Mouse (Mus musculus) layer of hippocampus, adult 8-10 months (tissue): ENCODE data around the gene Gm10382. TPM values are rescaled to one million over a fixed set of nuclear protein-coding genes. Genes with fewer than 3 reads are reported as not detected.
A peak's percentile ranks its signal among the peaks of the same experiment; 100 is the strongest.
"Not testable (repeated sequence)": the region's sequence is repeated elsewhere in the genome, so short reads cannot be mapped to it uniquely, and the experiment has no call there.

ENCODE experiments used
- DNase-seq, 2 experiments: peaks; one replicate each; pipeline ENCODE4 v3.0.0; 2022; ENCODE audit warnings: low spot score in 2 of 2
- total RNA-seq, 4 experiments: library from RNA; stranded (reverse); gene quantifications; 2 replicates each; pipeline ENCODE4 v1.2.4; 2022

The Gm10382 gene
- total RNA-seq, 4 experiments from 2014 or later = 0.27 to 0.72 TPM; not detected in 2

DNA sequence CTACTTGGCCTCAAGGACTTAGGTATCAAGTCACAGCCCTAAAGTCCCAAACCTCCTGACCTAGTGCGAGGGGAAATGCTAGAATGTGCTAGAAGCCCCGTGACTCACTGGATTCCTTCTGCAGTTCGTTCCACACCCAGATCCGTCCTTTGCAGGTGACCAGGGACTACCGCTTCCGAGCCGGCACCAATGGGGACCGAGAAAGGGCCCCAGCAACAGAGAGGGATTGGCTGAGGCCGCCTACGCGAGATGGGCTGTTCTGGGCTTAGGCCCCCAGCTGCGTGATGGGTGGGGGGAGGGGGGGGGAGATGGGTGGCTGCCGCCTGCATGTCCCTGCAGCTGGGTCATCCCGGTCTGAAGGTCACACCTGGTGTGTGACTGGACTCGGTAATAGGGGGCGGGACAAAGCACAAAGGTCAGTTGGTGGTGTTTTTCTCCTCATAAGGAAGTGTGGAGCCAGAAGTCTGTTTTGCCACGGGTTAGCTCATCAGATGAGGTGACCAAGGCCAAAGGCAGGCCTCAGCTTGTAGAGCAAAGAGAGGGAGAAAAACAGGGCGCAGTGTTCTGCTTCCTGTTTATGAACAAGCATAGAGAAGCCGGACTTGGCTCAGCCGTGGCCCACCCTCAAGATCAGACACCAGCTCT, 4.0 kb downstream of the Gm10382 start:
- peak; percentile 96 for DNase-seq

DNA sequence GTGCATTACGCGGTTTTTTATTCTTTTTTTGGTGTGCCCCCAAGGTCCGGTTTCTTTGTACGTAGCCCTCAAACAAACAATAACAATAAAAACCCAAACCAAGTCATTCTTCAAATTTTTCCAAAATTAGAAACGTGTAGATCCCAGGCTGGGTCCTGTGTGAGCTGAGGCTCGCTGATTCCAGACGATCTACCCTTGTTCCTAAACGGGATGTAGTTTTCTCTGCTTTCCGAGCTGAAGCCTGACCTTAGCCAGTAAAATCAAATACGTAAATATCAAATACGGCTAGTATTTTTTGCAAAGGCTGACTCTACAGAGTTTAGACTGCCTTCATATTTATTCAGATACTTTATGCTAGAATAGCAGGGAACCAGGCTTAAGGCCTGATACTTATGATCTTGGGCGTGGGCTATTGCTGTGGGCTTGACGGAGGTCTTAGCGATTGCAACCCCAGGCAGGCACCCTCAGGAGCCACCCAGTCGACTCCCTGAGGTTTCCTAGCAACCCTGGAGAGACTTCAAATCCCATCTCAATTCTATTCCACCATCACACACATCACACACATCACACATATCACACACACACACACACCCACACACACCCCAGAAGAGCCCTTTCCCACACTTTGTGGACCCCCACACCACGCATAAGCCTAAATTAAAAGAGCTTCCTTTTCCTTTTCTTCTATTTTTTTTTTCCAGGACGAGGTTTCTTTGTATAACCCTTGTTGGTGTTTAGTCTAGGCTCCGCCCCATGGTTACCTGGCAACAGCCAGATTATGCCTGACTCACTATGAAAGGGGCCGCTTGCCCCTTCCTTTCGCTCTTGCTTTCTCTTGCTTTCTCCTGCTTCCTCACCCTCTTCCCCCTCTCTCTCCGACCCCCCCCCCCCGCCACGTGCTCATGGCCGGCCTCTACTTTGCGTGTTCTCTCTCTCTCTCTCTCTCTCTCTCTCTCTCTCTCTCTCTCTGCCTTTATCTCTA, 4.8 kb downstream of the Gm10382 start:
- DNase-seq = peak; percentile 70 to 78

GRCm38 (mm10) chr5:125395008-125395407, 5.9 kb downstream of the Gm10382 start:
- DNase-seq = no peak

- no peak for DNase-seq
Measured at GRCm38 (mm10) chr5:125400903-125401302, 11.8 kb downstream of the Gm10382 start.

DNA sequence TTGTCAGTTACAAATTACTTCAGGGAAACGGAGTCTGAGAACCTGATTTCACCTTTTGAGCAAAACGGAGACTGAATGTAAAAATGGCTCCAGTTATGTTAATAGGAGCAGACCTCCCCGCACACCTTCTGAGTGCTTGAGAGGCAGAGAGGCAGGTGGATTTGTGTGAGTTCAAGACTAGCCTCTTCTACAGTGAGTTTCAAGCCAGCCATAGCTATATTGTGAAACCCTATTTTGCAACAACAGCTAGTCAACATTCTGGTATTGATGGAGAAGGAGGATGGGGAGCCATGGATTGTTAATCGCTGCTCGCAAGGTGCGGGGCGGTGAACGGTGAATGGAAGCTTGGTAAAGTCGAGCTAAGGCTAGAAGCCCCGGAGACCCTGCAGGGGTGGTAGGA, 13.4 kb downstream of the Gm10382 start:
- no peak for DNase-seq

GRCm38 (mm10) chr5:125402991-125403390, 13.9 kb downstream of the Gm10382 start:
- DNase-seq = no peak

- DNase-seq = peak; percentile 63 to 84
Measured at GRCm38 (mm10) chr5:125403481-125404465, 14.7 kb downstream of the Gm10382 start.

DNA sequence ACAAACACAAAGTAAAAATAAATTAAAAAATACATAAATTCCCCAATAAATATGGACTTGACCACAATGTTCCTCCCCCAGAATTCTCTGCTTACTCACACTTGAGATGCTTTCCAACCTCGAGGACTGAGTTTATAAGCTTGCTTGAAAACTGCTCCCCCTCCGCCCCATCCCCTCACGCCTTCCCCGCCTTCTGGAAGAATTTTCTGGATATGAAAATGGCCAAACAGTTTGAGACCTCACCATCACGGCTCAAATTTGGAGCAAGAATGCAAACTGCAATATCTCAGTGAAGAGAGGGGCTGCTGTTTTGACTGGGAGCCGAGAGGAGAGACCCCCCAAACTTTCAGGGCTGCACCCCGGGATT, 15.4 kb downstream of the Gm10382 start:
- no peak for DNase-seq

DNA sequence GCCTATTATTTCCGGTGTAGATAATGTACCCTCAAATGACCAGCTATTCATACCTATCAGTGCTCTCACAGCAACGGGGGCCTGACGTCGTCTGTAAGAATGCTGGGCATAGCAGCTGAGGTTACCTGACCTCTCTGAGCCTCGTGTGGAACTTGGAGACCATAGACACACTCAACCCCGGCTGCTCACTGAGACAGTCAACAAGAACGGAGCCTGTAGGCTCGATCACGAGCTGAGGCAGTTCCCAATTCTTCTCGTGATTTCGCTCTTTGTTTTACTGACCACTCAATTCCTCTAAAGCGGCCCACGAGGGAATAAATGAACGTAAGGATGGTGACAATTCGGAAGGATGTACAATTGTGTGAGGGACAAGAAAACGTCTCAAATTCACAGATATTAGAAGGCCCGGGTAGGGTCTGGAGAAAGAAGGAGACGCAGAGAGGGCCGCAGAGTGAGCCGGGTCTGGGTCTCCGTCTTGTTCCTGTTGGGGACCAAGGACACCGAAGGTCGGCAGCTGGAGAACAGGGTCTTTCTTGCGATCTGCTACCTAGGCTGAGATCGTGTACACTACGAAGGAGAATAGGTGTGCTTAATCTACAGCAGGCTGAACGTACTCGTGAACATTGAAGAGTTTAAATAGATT, 15.9 kb downstream of the Gm10382 start:
- DNase-seq = peak; percentile 53 to 73

DNA sequence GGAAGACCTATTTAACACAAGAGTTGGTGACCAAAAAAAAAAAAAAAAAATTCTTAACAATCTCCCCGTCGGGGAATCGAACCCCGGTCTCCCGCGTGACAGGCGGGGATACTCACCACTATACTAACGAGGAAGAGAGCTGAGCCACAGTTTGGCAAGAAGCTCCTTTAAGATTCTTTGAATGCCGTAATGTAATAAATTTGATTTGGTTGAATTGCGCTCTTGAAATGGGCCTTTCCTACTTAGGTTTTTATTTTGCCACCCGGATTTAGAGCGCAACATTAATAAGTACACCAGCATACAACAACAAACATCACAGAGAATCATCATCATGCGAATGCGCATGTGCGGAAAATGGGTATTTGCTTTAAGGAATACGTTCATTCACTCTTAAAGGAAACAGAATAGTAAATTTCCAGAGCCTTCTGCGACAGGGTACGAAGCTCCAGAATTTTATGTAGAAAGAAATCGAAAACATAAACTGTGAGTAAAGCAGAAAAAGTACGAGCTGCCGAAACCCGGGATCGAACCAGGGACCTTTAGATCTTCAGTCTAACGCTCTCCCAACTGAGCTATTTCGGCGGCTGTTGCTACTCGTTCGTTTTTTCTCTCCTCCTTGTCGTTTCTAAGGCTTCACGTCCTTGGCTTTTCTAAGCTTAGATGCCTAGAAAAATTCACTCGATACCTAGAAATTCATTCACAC, 16.6 kb downstream of the Gm10382 start:
- peak; percentile 85 to 94 for DNase-seq

DNA sequence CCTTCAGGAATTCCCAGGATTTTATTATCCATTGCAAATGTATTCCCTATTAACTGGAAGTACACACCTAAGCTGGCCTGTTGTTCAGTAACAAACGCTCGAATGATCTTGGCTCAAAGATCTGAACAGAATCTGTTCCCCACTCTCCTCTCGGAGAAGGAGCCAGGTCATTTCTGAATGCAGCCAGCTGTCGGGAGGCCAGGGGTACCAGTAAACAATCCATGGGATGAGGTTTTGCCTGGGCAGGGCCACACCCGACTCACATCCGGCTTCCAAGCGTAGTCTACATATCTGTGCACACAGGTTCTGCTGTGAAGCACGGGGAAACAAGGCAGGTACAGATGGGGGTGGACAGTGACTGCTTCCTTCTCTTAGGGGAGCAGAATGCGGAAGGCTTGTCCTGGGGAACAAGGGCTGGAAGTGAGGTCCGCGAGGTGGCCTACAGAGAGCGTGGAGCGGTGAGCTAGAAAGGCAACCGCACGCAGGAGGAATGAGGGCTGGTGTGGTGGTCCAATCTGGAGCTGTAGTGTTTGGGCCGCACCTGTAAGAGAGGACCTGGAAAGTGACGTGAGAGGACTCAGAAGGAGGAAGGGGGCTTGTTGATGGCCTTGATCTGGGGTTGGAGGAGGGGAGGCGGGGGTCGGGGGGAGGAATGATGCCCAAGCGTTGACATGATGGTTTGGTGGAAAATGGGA, 17.3 kb downstream of the Gm10382 start:
- DNase-seq = peak; percentile 49 to 74

DNA sequence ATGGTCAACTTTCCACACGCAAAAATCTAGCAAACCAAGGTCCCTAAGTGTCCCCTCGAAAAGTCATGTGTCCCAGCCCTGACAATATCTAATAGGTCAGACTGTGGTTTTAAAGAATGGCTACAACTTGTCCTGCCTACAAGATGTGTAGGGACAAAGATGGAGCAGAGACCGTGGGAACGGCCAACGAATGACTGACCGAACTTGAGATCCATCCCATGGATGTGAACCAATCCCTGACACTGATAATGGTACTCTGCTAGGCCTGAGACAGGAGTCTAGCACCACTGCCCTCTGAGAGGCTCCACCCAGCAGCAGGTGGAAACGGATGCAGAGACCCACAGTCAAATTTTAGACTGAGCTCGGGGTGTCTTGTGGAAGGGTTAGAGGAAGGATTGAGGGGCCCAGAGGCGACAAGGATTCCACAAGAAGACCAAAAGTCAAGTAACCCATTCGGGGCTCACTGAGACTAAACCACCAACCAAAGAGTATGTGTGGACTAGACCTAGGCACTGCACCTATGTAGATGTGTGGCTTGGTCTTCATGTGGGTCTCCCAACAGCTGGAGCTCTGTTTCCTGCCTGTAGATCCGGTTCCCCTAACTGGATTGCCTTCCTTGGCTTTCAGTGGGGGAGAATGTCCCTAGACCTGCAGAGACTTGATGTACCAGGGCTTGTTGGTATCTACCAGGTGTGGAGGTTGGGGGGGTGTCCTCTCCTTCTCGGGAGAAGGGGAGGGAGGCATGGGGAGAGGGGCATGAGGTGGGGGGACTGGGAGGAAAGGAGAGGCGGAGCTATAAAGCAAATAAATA, 18.1 kb downstream of the Gm10382 start:
- no peak for DNase-seq

GRCm38 (mm10) chr5:125407910-125408575, 18.9 kb downstream of the Gm10382 start:
- DNase-seq = no peak

DNA sequence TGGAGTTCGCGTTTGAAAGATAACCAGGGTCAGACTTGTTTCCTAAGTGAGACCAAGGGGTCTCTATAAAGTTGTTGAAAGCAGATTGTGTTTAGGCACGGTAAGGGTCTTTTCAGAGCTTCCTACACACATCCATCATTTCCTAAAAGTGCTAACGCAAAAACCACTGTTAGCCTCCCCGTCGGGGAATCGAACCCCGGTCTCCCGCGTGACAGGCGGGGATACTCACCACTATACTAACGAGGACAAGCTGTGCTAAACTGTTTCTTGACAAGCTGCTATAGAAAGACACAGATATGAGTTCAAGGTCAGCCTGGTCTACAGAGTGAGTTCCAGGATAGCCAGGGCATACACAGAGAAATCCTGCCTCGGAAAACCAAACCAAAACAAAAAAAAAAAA, 19.7 kb downstream of the Gm10382 start:
- peak; percentile 79 to 89 for DNase-seq

GRCm38 (mm10) chr5:125409348-125410090, 20.4 kb downstream of the Gm10382 start:
- peak in 1 of 2 experiments; percentile 64 for DNase-seq

DNA sequence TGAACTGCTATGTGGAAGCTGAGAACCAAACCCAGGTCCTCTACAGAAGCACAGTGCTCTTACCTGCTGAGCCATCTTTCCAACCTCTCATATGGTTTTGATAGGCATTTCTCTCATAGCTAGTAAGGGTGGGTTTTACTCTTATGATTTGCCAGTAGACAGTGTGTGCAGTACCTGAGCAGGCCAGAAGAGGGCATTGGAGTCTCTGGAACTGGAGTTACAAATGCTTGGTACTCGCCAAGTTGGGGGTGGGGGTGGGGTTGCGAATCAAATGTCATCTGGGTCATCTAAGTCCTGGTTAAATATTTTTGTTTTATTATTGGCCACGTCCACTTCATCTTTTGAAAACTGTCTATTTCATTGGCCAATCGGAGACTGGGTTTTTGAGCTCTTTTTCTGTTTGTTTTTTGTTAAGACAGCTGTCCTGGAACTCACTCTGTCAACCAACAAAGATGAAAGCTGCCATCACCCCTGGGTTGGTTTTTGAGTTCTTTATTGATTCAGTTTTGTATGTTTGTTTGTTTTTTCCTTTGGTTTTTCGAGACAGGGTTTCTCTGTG, 22.9 kb downstream of the Gm10382 start:
- peak in 1 of 2 experiments; percentile 77 for DNase-seq

- DNase-seq = not testable (repeated sequence)
Measured at GRCm38 (mm10) chr5:125412536-125412935, 23.4 kb downstream of the Gm10382 start.
